Mouse (Mus musculus): ENCODE data around the gene AA986860.

- no peak for TF ChIP-seq CTCF (IDR thresholded peaks at IDR 0.05; ENCODE audit: low read depth)
- no peak for TF ChIP-seq EP300 (optimal IDR thresholded peaks at IDR 0.05)
Observed at GRCm38 (mm10) chr1:130698601-130699000, 33.2 kb upstream of the AA986860 start.
